Mouse (Mus musculus) liver, embryonic 15.5 days (tissue): Measurements from ENCODE around the gene Mut. TPM values are rescaled to one million over a fixed set of nuclear protein-coding genes. Genes with fewer than 3 reads are reported as not detected.

Experiments
- ATAC-seq: fragments of 200-750 bp; cut with Nextera tagmentation; 2 replicates; pipeline ENCODE4 v1.8.0; 2017; ENCODE audit warnings: moderate number of reproducible peaks, mild to moderate bottlenecking, moderate library complexity; ENCODE audit not compliant: insufficient read depth
- H3K27ac ChIP-seq: fragments of 300-500 bp; sonication (generic); replicated peaks from 2 replicates; pipeline ENCODE4 v1.5.1; 2015; ENCODE audit warnings: mild to moderate bottlenecking, inconsistent platforms
- H3K27me3 ChIP-seq: fragments of 300-500 bp; sonication (generic); 2 replicates; pipeline ENCODE4 v1.6.1; 2015; ENCODE audit warnings: mild to moderate bottlenecking, inconsistent platforms
- H3K36me3 ChIP-seq: fragments of 300-500 bp; sonication (generic); replicated peaks from 2 replicates; pipeline ENCODE4 v1.6.1; 2015; ENCODE audit warnings: moderate library complexity, mild to moderate bottlenecking, inconsistent platforms
- H3K4me1 ChIP-seq: fragments of 300-500 bp; sonication (generic); replicated peaks from 2 replicates; pipeline ENCODE4 v1.6.1; 2015; ENCODE audit warnings: inconsistent platforms
- H3K4me2 ChIP-seq: fragments of 300-500 bp; sonication (generic); 2 replicates; pipeline ENCODE4 v1.6.1; 2015; ENCODE audit warnings: moderate library complexity, mild to moderate bottlenecking, inconsistent platforms
- H3K4me3 ChIP-seq: fragments of 300-500 bp; sonication (generic); replicated peaks from 2 replicates; pipeline ENCODE4 v1.5.1; 2015; ENCODE audit warnings: mild to moderate bottlenecking, inconsistent platforms
- H3K9ac ChIP-seq: fragments of 300-500 bp; sonication (generic); 2 replicates; pipeline ENCODE4 v1.6.1; 2015; ENCODE audit warnings: moderate library complexity, mild to moderate bottlenecking, inconsistent platforms
- H3K9me3 ChIP-seq: fragments of 300-500 bp; sonication (generic); replicated peaks from 2 replicates; pipeline ENCODE4 v1.6.1; 2016; ENCODE audit warnings: inconsistent platforms
- WGBS: fragments of 180-500 bp; shearing (Covaris S2); methylation state at CpG from one replicate; pipeline ENCODE4 v1.1.7; 2015; ENCODE audit warnings: mixed read lengths; ENCODE audit not compliant: insufficient replicate concordance; 5-methylcytosine and 5-hydroxymethylcytosine counted together
- polyA plus RNA-seq: library from polyadenylated mRNA; unstranded; fragments of >200 nt; fragmentation: Nextera tagmentation; extraction: Ambion mirVana; gene quantifications from 2 replicates; pipeline ENCODE4 v1.2.1, GENCODE M21; 2015

The Mut gene
- polyA plus RNA-seq, 1 experiment from 2014 or later: 28.3 TPM

DNA sequence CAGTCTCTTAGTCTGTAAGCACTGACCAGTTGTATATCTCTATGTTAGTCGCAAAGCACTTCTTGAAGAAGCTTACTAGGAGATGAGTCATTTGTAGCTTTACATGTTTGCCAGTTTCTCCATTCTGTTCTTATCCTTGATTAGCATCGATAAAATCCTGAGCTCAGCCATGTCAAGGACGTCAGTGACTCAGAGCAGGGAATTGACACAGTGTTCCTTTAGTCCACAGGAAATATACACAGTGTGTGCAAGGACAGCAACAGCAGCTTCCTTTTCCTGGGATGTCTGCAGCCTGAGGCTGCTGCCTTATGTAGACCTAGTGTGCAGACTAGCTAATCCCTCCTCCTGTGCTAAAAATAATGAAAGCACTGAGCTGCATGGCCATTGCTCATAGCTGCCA, 14.0 kb downstream of the Mut start:
- WGBS: 71% methylated on average over 3 of the region's 3 CpGs
- Histone ChIP-seq H3K4me1 (no peaks in the 10 kb centered on the region), H3K9ac (no peak overlapping the region), H3K4me2 (no peak overlapping the region), H3K9me3 (no peaks in the 10 kb centered on the region), H3K36me3 (peaks cover 36% of the 10 kb centered on the region), H3K27me3 (no peaks in the 10 kb centered on the region), H3K4me3 (no peak overlapping the region), H3K27ac (no peak overlapping the region)
- no peak for ATAC-seq

- ATAC-seq: no peak
- Histone ChIP-seq H3K4me3 (no peak overlapping the region), H3K4me2 (no peak overlapping the region), H3K9me3 (no peaks in the 10 kb centered on the region), H3K9ac (no peak overlapping the region), H3K27ac (no peak overlapping the region), H3K36me3 (no peaks in the 10 kb centered on the region), H3K4me1 (no peaks in the 10 kb centered on the region), H3K27me3 (no peaks in the 10 kb centered on the region)
- WGBS: 58% methylated on average over 11 of the region's 11 CpGs
These were observed 43.4 kb downstream of the Mut start for GRCm38 (mm10) chr17:40977914-40978313.

GRCm38 (mm10) chr17:40992102-40992501, 57.6 kb downstream of the Mut start:
- no peak overlapping the region for H3K4me2 ChIP-seq
- no peak for ATAC-seq
- no peaks in the 10 kb centered on the region for H3K4me1 ChIP-seq
- H3K27me3 ChIP-seq: no peaks in the 10 kb centered on the region
- no peak overlapping the region for H3K9ac ChIP-seq
- no peaks in the 10 kb centered on the region for H3K36me3 ChIP-seq
- 37% methylated on average over 3 of the region's 3 CpGs for WGBS
- no peak overlapping the region for H3K27ac ChIP-seq
- H3K4me3 ChIP-seq: no peak overlapping the region
- no peaks in the 10 kb centered on the region for H3K9me3 ChIP-seq

Other genes with a start within 250 kb of the Mut start
- not detected in 2 replicates for gene Esp1, start 207.6 kb upstream of the Mut start, polyA plus RNA-seq
- gene Crisp2, start 127.7 kb upstream of the Mut start, polyA plus RNA-seq: 0.12 and 0.26 TPM in 2 replicates
- 220 and 226 TPM in 2 replicates for gene Rhag, start 123.6 kb upstream of the Mut start, polyA plus RNA-seq
- 0.20 TPM in 2 replicates for gene 9130008F23Rik, start 54.1 kb upstream of the Mut start, polyA plus RNA-seq
- not detected in 2 replicates for gene Glyatl3, start 20.3 kb upstream of the Mut start, polyA plus RNA-seq
- gene Cenpq, start 362 bp downstream of the Mut start, polyA plus RNA-seq: 19.4 and 22.8 TPM in 2 replicates